Mouse (Mus musculus) ES-E14 (cell line): ENCODE results near the gene Cmtm6. TPM values are rescaled to one million over a fixed set of nuclear protein-coding genes. Genes with fewer than 3 reads are reported as not detected.
A peak's percentile ranks its signal among the peaks of the same experiment; 100 is the strongest.

ENCODE experiments used
- DNase-seq: peaks from one replicate; pipeline ENCODE4 v3.0.0-alpha.2; 2013; ENCODE audit warnings: low read depth, low spot score
- H3K27ac ChIP-seq: 2 replicates; pipeline ENCODE4 v1.5.1; 2012; ENCODE audit warnings: low read depth, mild to moderate bottlenecking, low read length, moderate library complexity, mixed read lengths; ENCODE audit not compliant: poor library complexity, insufficient read depth, severe bottlenecking
- H3K36me3 ChIP-seq: 2 replicates; pipeline ENCODE4 v1.6.1; 2012; ENCODE audit warnings: mild to moderate bottlenecking, low read length, moderate library complexity, mixed read lengths; ENCODE audit not compliant: control insufficient read depth, poor library complexity, insufficient read depth, severe bottlenecking
- H3K4me1 ChIP-seq, 2 experiments: fragments of 150-350 bp in 1 of 2; sonication (generic) in 1 of 2; 2 replicates each; pipeline ENCODE4 v1.6.1; 2012; ENCODE audit warnings: low read length in 2 of 2, mild to moderate bottlenecking in 1 of 2, mixed read lengths in 1 of 2; ENCODE audit not compliant: control insufficient read depth in 2 of 2, insufficient read depth in 2 of 2, poor library complexity in 1 of 2
- H3K4me3 ChIP-seq, 2 experiments: fragments of 150-350 bp in 1 of 2; sonication (generic) in 1 of 2; 2 replicates each; pipeline ENCODE4 v1.5.1; 2012; ENCODE audit warnings: low read length in 2 of 2, low read depth in 1 of 2, mild to moderate bottlenecking in 1 of 2, mixed read lengths in 1 of 2; ENCODE audit not compliant: insufficient read depth in 1 of 2, poor library complexity in 1 of 2, severe bottlenecking in 1 of 2
- H3K9ac ChIP-seq: 2 replicates; pipeline ENCODE4 v1.6.1; 2012; ENCODE audit warnings: low read depth, mild to moderate bottlenecking, low read length, mixed read lengths; ENCODE audit not compliant: poor library complexity, insufficient read depth, severe bottlenecking
- H3K9me3 ChIP-seq: fragments of 150-350 bp; sonication (generic); 2 replicates; pipeline ENCODE4 v1.6.1; 2012; ENCODE audit warnings: low read depth, mild to moderate bottlenecking, low read length; ENCODE audit not compliant: control insufficient read depth, insufficient read depth
- CHD2 ChIP-seq: IDR thresholded peaks from 2 replicates; pipeline ENCODE4 v1.6.1; 2014; ENCODE audit warnings: mild to moderate bottlenecking, low read depth, low read length, inconsistent platforms
- HCFC1 ChIP-seq: IDR thresholded peaks from 2 replicates; pipeline ENCODE4 v1.6.1; 2012; ENCODE audit warnings: low read length, inconsistent platforms, borderline replicate concordance; ENCODE audit not compliant: insufficient read depth
- MAFK ChIP-seq: IDR thresholded peaks from 2 replicates; pipeline ENCODE4 v1.6.1; 2014; ENCODE audit warnings: mild to moderate bottlenecking, low read depth, low read length, inconsistent platforms; ENCODE audit not compliant: insufficient read depth
- ZC3H11A ChIP-seq: IDR thresholded peaks from 2 replicates; pipeline ENCODE4 v1.6.1; 2012; ENCODE audit warnings: low read depth, mild to moderate bottlenecking, inconsistent platforms, low read length, borderline replicate concordance
- ZNF384 ChIP-seq: IDR thresholded peaks from 2 replicates; pipeline ENCODE4 v1.6.1; 2012; ENCODE audit warnings: low read depth, low read length, inconsistent platforms
- in situ Hi-C, 2 experiments: fragments of 600-800 bp; cut with MboI; formaldehyde crosslinking; loops; one replicate each; pipeline ENCODE4 v1.15.1; 2025; ENCODE audit warnings: low sequenced_read_pairs in 2 of 2, inconsistent platforms in 1 of 2; ENCODE audit not compliant: unreplicated experiment in 2 of 2
- total RNA-seq: library from RNA; depleted of rRNA; stranded (reverse); fragments of 300-350 nt; gene quantifications from 2 replicates; pipeline ENCODE4 v1.2.3, GENCODE M21; 2012

Cmtm6 gene
- total RNA-seq, 1 experiment: 74.4 TPM

DNA sequence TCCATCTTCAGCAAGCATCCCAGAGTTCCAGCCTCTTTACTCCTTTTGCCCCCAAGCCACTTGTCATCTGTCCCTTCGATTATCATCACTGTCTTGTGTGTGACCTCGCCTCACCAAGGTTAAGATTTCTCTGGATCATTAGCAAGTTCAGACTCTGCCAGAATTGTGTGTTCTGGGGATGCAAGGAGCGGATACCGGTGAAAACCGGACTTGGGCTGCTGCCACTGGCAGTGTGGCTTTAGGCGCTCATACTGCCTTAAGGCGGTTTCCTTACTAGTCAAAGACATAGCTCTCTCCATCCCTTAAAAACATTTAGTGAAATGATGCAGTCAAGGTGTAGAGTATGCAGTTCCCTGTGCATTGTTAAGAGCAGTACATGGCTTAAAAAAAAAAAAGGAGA is 48.0 kb downstream of the Cmtm6 start:
- no peak overlapping the region for H3K27ac ChIP-seq
- TF ChIP-seq HCFC1 (no peak), CHD2 (no peak), MAFK (no peak), ZC3H11A (no peak)
- in situ Hi-C loops: no loop called here
- H3K4me3 ChIP-seq: no peak overlapping the region
- H3K36me3 ChIP-seq: peaks cover 2% of the 10 kb centered on the region; the same call in 1 of the 2 replicates
- H3K9ac ChIP-seq: no peak overlapping the region
- peak; percentile 45 for DNase-seq
- no peaks in the 10 kb centered on the region for H3K9me3 ChIP-seq
- H3K4me1 ChIP-seq: peaks cover 4 to 17% of the 10 kb centered on the region in 2 experiments; a peak in 3 of 4 replicates

DNA sequence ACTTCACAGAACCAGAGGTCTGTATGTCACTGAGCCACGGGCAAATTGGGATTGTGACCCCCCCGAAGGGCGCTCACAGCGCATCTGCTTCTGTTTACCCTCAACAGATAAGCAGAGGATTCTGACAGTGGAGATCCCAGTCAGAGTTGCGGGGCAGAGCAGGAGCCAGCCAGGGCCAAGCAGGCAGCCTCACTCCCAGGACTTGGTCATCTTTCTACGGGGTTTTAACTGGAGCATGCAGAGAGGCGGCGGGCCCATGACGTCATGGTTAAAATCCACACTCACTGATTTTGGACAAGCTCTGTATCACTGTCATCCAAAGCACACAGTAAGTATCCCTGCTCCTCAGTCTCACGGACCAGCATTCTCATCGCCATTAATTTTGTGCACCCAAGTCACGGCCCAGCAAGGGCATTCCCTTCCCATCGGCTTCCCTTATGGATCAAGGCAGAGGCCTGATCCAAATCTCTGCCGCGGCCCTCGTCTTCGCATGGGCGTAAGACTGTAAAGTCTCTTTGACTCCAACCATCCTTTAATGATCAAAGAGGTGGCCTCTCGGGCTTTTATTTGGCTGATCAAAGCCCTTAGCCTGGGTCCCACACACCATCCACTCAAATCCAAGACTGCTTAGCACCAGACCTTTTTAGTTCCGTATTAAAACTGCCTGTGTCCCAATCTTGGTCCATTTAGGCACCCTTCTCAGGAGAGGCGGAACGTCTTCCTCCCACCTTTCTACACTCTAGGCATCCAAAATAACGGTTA is 49.2 kb downstream of the Cmtm6 start:
- Histone ChIP-seq H3K4me3 (peak overlapping the region; percentile 53 to 89), H3K9me3 (no peaks in the 10 kb centered on the region), H3K27ac (peak overlapping the region; percentile 13; the same call in 1 of the 2 replicates), H3K4me1 (peaks cover 3 to 18% of the 10 kb centered on the region in 2 experiments; a peak in 2 of 4 replicates), H3K9ac (peak overlapping the region; percentile 74), H3K36me3 (peaks cover 2% of the 10 kb centered on the region; the same call in 1 of the 2 replicates)
- no peak for TF ChIP-seq ZNF384
- TF ChIP-seq MAFK: no peak
- TF ChIP-seq CHD2: no peak
- no peak for TF ChIP-seq ZC3H11A
- no peak for TF ChIP-seq HCFC1
- in situ Hi-C loops: no loop called here
- DNase-seq: peak; percentile 29

DNA sequence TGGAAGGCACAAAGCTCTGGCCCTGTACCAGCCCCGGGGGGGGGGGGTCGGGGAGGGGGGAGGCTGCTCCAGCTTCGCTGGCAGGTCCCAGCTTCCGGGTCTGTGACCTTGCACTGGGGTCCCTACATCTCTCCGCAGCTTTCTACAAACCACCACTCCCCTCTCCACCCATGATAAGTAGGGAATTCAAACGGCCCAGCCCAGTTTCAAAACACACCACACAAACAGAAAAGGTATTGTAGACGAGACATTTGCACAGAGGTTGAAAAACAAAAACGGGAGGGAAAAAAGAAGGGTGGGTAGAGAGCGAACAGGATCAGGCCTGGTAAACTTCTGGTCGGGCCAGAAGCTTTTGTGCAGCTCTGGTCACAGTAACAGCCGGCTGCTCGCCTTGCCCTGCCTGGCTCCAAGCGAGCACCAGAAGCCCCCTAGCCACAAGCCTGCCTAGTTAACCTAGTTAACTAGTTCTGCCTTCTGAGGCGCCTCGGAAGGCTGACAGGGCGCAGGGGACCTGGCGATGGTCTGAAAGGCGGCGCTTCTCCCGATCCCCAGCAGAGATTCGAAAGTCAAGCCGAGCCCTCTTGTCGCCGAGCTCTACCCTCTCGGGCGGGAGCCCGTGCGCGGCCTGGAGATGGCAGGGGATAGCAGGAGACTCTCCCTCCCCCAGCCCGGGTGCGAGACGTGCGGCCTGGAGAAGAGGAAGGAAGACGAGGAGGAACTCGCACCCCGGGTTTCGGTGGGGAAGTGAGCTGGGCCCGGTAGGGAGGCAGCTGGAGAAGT is 50.0 kb downstream of the Cmtm6 start:
- H3K9me3 ChIP-seq: no peaks in the 10 kb centered on the region
- peak overlapping the region; percentile 53 to 89 for H3K4me3 ChIP-seq
- peak; percentile 40 for DNase-seq
- in situ Hi-C loops: no loop called here
- peaks cover 2% of the 10 kb centered on the region; the same call in 1 of the 2 replicates for H3K36me3 ChIP-seq
- peaks cover 4 to 18% of the 10 kb centered on the region in 2 experiments; a peak in 2 of 4 replicates for H3K4me1 ChIP-seq
- TF ChIP-seq MAFK (no peak), CHD2 (no peak), ZC3H11A (no peak), ZNF384 (no peak), HCFC1 (no peak)
- peak overlapping the region; percentile 84 for H3K9ac ChIP-seq
- H3K27ac ChIP-seq: peak overlapping the region; percentile 70

DNA sequence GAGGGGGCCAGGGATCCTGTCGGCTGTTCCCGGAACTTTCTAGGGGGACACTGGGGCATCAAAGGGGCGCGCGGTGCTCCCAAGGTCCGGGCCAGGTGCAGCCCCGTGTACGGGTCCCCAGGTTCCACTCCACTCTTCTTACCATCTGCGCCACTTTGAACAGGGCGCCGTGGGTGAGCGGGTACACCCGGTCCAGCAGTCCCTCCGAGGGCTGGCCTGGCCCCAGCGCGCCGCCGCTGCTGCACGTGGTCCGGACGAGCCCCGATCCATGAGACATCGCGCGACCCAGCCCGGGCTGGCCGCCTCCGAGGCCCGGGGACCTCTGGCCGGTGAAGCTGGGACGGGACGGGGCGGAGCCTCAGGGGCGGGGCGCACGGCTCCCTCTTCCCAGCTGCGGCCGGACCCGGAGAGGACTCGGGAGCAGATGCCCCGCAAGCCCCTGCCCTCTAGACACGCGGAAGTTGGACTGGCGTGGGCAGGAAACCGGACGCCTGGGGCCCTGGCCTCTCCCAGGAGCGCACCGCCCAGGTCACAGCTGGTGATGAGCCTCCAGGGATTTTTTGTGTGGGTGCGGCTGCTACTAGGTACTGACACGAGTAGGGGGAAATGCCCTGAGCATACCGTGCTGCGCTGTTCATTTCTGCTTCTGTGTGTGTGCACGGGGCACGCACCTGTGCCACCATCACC is 50.8 kb downstream of the Cmtm6 start, which contains the start of gene Cmtm7:
Cmtm7 (minus strand) TSS at position 331 of the 687 bp plus-strand sequence.
- peak within 1 kb of the TSS; percentile 53 to 89 for H3K4me3 ChIP-seq
- peaks cover 2% of the 10 kb centered on the region; the same call in 1 of the 2 replicates for H3K36me3 ChIP-seq
- peak; percentile 49 for DNase-seq
- in situ Hi-C loops: no loop called here
- peak within 1 kb of the TSS; percentile 70 for H3K27ac ChIP-seq
- peaks cover 4 to 15% of the 10 kb centered on the region in 2 experiments; a peak in 2 of 4 replicates for H3K4me1 ChIP-seq
- peak within 1 kb of the TSS; percentile 84 for H3K9ac ChIP-seq
- H3K9me3 ChIP-seq: no peaks in the 10 kb centered on the region
- no peak for TF ChIP-seq CHD2
- no peak for TF ChIP-seq HCFC1
- no peak for TF ChIP-seq ZNF384
- no peak for TF ChIP-seq ZC3H11A
- TF ChIP-seq MAFK: no peak
